Mouse (Mus musculus): ENCODE data around the gene Grid2ip. TPM values are rescaled to one million over a fixed set of nuclear protein-coding genes. Genes with fewer than 3 reads are reported as not detected.
"Not testable (repeated sequence)": the region's sequence is repeated elsewhere in the genome, so short reads cannot be mapped to it uniquely, and the experiment has no call there.

The Grid2ip gene
- total RNA-seq, 2 experiments from 2014 or later = 4.1 to 8.1 TPM

GRCm38 (mm10) chr5:143361428-143361827 lies 4.3 kb downstream of the Grid2ip start:
- no peak for DNase-seq (ENCODE audit: low spot score in 2 of 2)

DNA sequence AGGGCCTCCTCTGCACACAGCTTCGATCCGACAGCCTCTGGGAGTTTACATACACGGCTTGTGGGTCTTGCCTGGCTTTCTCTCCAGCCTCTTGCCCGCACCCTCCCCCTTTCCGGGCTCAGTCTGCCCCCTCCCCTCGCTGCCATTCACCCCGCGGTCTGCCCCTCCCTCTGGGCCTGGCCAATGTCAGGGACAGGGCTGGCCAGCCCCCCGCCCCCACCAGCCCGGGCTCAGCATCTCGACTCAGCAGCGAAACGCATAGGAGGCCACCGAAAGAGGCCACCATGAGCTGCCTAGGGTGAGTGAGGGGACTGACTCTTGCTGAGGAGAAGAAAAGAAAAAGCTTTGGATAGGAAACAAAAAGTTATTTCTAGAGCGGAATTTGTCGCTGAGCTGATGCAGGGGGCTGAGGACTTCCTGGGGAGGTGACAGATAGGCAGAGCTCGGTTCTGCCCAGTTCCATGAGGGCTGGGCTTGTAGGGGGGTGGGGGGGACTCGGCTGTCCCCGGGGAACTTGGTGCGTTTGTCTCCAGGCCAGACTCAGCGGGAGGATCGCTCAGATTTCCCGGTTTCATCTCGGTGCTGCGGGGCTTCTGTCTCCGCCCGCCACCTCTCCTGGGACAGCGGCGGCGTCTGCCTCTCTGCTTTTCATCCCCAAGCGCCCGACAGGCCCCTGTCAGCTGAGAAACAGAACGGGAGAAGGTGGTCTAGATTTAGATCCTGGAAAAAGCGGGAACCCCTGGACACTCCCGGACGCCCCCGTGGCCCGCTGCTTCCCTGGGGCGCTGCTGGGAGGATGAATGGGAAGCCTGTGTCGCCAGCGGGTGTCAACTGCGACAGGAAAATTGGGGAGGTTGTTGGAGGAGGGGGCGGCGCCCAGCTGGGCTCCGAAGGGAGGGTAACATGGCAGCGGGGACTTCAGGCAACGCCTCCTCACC lies 6.8 kb downstream of the Grid2ip start:
- DNase-seq (ENCODE audit: low spot score in 2 of 2) = no peak

DNA sequence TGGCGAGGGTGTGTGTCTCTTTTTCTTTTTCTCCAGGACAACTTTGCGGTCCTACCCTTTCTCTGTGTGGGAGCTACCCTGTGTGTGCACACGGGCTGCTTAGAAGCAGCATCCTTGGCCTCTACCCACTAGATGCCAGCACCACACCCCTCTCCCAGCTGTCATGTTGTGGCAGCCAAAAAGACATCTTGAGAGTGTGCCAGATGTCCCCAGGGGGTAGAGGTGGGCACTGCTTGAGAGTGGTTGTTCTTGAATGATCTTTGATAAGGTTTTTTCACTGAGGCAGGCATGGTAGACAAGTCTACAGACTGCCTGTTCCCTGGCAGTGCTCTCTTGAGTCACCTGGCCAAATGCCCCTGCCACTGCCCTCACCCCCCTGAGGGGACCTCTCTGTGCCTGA lies 10.8 kb downstream of the Grid2ip start:
- no peak for DNase-seq (ENCODE audit: low spot score in 2 of 2)

DNA sequence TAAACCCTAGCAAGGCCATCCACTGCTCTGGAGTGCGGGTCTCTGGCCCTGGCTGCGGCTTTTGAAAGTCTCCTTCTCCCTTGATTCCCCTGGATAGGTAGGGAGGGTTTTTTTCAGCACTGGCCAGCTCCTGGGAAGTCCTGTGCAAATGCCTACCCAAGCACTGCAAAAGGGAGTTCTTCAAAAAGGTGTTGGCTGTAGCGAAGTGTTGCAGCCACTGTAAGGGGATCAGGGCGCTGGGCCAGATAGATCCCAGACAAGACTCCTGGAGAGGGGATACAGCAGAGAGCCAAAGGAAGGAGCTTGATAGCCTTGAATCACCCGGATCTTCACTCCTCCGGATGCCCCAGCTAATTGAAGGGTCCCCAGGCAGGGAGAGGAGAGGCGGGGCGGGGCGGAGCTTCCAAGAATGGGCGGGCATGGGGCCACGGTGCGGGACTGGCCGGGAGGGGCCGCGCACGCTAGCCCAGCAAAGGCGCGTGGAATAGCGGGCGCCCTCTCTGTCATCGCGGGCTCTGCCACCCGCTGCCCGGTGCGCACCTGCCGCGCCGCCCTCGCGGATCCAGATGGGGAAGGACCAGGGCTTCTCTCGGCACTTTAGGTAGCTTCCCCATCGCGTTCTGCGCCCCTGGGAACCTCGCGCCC lies 12.6 kb downstream of the Grid2ip start:
- no peak for DNase-seq (ENCODE audit: low spot score in 2 of 2)

DNA sequence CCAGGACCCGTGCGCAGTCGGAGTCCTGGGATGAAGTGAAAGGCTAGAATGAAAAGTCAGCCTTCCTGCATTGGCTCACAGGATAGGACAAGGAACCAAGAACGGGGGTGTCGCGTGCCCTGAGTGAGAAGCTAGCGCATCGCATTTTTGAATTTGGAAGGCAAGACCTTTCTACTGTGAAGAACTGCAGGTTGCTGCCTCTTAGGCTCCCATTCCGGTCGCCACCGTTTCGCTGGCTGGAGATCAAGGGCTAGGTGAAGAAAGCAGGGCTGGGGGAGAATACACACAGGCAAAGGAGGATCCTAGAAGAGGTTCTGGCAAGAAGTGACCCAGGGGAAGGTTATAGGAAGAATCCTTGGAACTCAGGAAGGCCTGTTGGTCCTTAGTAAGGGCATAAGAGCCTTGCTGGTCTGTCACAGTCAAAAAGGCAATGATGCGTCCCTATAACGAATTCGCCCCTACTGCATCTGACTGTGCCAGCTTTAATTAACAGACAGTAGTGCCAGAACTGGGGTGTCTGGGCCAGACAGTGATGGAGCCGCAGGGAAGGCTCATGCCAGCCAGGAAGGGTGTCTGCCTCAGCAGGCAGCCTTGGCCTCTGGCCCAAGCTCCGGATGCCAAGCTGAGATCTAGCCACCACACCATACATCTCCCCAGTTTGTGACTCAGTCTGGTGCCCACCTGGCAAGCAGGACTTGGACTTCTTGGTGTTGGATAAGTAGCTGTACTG lies 13.4 kb downstream of the Grid2ip start:
- DNase-seq (ENCODE audit: low spot score in 2 of 2) = no peak

- no peak for DNase-seq (ENCODE audit: low spot score in 2 of 2)
Observed at GRCm38 (mm10) chr5:143371146-143371510, 14.0 kb downstream of the Grid2ip start.

DNA sequence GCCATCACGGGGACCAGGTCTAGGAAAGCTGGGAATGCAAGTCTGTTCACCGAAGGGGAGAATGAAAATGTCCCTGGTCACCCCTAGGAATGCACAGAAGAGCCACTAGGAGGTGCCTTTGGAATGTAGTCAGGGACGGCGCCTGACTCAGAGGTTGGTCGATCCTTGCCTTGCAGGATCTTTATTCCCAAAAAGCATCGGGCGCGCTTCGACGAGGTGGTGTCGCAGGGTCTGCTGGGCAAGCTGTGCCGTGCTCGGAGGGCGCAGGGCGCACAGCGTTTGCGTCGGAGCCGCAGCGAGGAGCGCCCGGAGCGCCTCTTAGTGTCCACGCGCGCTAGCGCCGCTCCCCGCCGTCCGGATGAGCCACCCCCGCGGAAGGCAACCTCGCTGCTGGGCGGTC lies 15.7 kb downstream of the Grid2ip start:
- no peak for DNase-seq (ENCODE audit: low spot score in 2 of 2)

DNA sequence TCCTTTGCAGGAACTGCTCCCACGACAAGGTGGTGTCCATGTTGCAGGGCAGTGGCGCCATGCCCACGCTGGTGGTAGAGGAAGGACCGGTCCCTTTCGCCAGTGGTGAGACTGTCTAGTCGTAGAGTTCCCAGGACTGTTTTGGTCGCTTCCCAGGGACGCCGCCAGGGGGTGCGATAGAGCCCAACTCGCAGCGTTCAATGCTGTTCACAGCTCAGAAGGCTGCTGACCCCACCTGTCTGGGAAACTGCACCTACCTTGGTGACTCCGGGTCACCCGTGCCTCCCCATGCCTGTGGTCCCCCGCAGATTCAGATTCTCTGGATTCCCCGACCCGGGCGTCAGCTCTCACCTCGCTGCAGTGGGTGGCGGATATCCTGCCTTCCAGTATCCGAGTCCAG lies 18.1 kb downstream of the Grid2ip start:
- DNase-seq (ENCODE audit: low spot score in 2 of 2) = peak; percentile 54 to 62

- no peak for DNase-seq (ENCODE audit: low spot score in 2 of 2)
Observed at GRCm38 (mm10) chr5:143376156-143376555, 19.0 kb downstream of the Grid2ip start.

DNA sequence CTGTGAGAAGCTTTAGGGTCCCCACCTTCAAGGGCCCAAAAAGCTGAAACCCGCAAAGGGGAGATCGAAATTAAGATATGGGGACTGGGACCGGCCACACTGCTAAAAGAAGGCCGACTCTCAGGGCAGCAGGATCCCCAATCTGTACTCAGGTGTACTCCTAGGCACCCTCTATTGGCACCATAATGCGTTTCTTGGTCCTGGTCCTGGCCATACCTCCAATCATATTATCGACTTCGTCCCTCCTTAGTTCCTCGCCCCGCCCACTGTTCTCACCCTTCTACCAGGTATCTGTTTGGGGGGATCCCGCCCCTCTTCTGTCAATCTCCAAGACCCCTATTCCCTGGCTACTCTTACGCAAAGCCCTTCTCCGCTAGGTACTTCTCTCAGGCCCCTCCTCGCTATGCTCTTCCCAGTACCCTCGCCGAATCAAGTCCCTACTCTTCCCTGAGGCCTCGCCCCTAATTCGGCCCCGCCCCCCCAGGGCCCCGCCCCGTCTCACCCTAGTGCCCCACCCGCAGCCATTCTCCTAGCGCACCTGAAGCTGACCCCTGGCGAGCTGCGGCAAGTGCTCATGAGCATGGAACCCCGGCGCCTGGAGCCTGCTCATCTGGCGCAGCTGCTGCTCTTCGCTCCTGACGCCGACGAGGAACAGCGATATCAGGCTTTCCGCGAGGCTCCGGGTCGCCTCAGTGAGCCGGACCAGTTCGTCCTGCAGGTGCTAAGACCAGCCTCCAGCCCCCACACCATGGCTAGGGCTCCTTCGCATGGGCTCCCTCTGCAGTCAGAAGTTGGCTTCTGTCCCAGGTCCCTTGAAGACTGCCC lies 29.9 kb downstream of the Grid2ip start:
- no peak for DNase-seq (ENCODE audit: low spot score in 2 of 2)

DNA sequence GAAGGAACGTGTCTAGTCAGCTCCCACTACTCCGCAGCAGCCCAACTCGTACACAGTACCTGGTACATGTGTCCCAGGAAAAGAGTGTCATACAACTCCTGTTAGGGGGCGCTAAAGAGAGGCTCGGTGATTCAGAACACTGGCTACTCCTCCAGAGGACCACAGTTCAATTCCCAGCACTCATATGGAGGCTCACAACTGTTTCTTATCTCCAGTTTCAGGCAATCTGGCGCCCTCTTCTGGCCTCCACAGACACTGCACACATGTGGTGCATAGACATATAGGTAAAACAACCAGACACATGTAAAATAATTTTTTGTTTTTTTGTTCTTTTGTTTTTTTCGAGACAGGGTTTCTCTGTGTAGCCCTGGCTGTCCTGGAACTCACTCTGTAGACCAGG lies 37.0 kb downstream of the Grid2ip start:
- DNase-seq (ENCODE audit: low spot score in 2 of 2) = no peak

DNA sequence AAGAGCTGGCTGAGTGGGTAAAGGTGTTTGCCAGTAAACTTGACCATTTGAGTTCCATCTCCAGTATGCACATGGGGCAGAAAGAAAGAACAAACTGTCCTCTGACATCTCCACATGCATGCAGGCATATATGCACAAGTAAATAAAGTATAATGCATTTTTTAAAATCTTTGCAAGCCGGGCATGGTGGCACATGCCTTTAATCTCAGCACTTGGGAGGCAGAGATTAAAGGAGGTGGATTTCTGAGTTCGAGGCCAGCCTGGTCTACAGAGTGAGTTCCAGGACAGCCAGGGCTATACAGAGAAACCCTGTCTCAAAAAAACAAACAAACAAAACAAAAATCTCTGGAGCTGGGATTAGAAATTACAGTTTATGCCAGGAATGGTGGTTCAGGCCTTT lies 37.8 kb downstream of the Grid2ip start:
- not testable (repeated sequence) for DNase-seq (ENCODE audit: low spot score in 2 of 2)

DNA sequence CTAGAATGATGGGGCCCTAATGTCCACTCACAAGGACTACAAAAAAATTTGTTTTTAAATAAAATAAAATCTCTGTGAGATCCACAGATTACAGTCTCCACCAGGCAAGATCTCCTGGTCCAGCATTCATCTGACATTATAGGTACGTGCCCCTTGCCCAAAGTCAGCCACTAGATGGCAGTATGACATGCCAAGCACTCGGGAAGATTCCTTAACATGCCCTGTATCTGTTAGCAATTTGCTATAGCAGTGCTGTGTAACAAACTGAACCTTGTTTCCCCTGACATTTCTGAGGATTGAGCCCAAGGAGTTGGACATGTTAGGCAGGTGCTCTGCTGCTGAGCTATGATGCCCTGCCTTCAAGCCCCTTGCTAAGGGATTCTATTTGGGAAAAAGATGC lies 38.5 kb downstream of the Grid2ip start:
- DNase-seq (ENCODE audit: low spot score in 2 of 2) = no peak

DNA sequence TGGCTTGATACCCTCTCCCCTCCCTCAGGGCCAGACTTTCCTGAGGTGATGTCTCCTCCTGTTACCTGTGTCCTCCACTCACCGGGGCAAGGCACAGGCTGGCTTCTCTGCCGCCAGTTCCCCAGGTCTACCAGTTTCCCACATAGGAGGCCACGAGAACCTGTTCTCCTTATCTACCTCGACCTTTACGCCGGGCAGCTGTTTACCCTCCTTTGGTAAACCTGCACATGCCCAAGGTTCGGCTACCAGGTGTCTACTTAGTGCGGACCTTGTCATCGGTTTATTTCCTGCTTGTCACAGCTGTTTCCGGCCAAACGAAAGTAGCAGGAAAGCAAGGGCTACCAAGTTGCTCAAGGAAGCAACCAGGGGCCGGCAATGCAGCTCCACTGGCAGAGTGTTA lies 43.4 kb downstream of the Grid2ip start:
- no peak for DNase-seq (ENCODE audit: low spot score in 2 of 2)

- DNase-seq (ENCODE audit: low spot score in 2 of 2) = no peak
Observed at GRCm38 (mm10) chr5:143401556-143401955, 44.4 kb downstream of the Grid2ip start.

GRCm38 (mm10) chr5:143403221-143404147 lies 46.3 kb downstream of the Grid2ip start, which contains the start of gene Kdelr2:
Kdelr2 (plus strand) TSS chr5:143403838.
- peak; percentile 82 to 89 for DNase-seq (ENCODE audit: low spot score in 2 of 2)

GRCm38 (mm10) chr5:143404148-143404930 lies 47.2 kb downstream of the Grid2ip start:
- peak in 1 of 2 experiments; percentile 8 for DNase-seq (ENCODE audit: low spot score in 2 of 2)

DNA sequence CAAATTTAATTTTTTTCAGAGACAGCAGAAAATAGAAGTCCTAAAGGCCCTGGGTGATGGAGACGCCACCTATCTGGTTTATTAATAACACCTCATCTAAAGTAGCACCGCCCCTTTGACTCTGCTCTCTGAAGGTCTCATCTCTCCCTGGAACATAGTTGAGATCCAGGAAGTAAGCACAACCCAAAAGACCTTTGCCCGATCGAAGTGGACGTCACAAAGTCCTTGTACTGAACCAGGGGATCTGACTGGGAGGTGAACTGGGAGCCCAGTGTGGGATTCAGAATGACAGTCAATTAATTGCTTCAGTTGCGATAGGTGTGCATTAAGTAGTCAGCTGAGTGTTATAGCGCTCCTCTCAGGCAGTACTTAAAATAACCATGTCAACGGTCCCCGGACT lies 48.1 kb downstream of the Grid2ip start:
- DNase-seq (ENCODE audit: low spot score in 2 of 2) = no peak

GRCm38 (mm10) chr5:143406548-143406947 lies 49.4 kb downstream of the Grid2ip start:
- no peak for DNase-seq (ENCODE audit: low spot score in 2 of 2)

Measured in layer of hippocampus, postnatal 14 days (tissue).